Mouse (Mus musculus): Measurements from ENCODE around the gene Mettl9.

GRCm38 (mm10) chr7:121011794-121012689 is 22.2 kb upstream of the Mettl9 start:
- TF ChIP-seq CTCF (IDR thresholded peaks at IDR 0.05; ENCODE audit: low read depth) (no peak), EP300 (IDR thresholded peaks at IDR 0.05; ENCODE audit: low read depth) (no peak)
